9 mouse cellular contexts compared by ENCODE assay signal in genomic region chr7:29364052-29364451, GRCm38 (mm10).
A peak's percentile ranks its signal among the peaks of the same experiment; 100 is the strongest.
DNase-seq lines count a peak whose midpoint lies in the region; ATAC-seq lines count a peak whose summit lies in the region.
"Had no signal": no experiment of that assay in that cellular context is flagged by ENCODE, and none has a peak within 500 bp of the region (broad histone marks: within the 10 kb centered on the region; RNA-seq: fewer than 3 reads in every experiment).

No protein-coding gene starts in this region.

- no peak overlapping the region for H3K27ac ChIP-seq in lung, embryonic 16.5 days (ENCODE audit: low read length)
- no peak overlapping the region for H3K27ac ChIP-seq in midbrain, embryonic 12.5 days (replicated peaks)
- H3K27ac ChIP-seq: liver, embryonic 15.5 days had no signal

- no peaks in the 10 kb centered on the region for H3K4me1 ChIP-seq in lung, embryonic 16.5 days (replicated peaks; ENCODE audit: control insufficient read depth, insufficient read depth, low read length)
- H3K4me1 ChIP-seq in midbrain, embryonic 12.5 days = peaks cover 10% of the 10 kb centered on the region; the same call in 1 of the 2 replicates
- H3K4me1 ChIP-seq: liver, embryonic 15.5 days had no signal

- H3K27me3 ChIP-seq in lung, embryonic 16.5 days (ENCODE audit: control insufficient read depth, insufficient read depth, low read depth, low read length) = no peaks in the 10 kb centered on the region
- no peaks in the 10 kb centered on the region for H3K27me3 ChIP-seq in midbrain, embryonic 12.5 days
- H3K27me3 ChIP-seq: liver, embryonic 15.5 days had no signal

- no peak overlapping the region for H3K9ac ChIP-seq in lung, embryonic 16.5 days (ENCODE audit: low read length)
- no peak overlapping the region for H3K9ac ChIP-seq in midbrain, embryonic 12.5 days (replicated peaks)
- H3K9ac ChIP-seq: liver, embryonic 15.5 days had no signal

- WGBS in lung, embryonic 16.5 days = 21% methylated on average over 4 of the region's 4 CpGs
- 23% methylated on average over 4 of the region's 4 CpGs for WGBS in midbrain, embryonic 12.5 days

- ATAC-seq in lung, embryonic 16.5 days (ENCODE audit: low read depth) = peak; percentile 61
- peak; percentile 32; the same call in 1 of the 2 replicates for ATAC-seq in midbrain, embryonic 12.5 days (ENCODE audit: low FRiP score, low read depth)

- H3K9me3 ChIP-seq in lung, embryonic 16.5 days (ENCODE audit: control insufficient read depth, low read length) = no peaks in the 10 kb centered on the region
- H3K9me3 ChIP-seq in midbrain, embryonic 12.5 days = no peaks in the 10 kb centered on the region
- H3K9me3 ChIP-seq: liver, embryonic 15.5 days had no signal

- DNase-seq in lung, adult 18-20 months = no peak
- peak; percentile 73 for DNase-seq in adrenal gland, postnatal 10 days
- DNase-seq in embryo, embryonic 9.5 days (ENCODE audit: extremely low spot score) = peak; percentile 41
- peak; percentile 57 to 61 for DNase-seq in layer of hippocampus, adult 8-10 months (ENCODE audit: low spot score in 2 of 2)
- DNase-seq in thymus, postnatal 36 days = peak; percentile 24 to 35

- H3K4me2 ChIP-seq in lung, embryonic 16.5 days (ENCODE audit: low read depth, low read length) = no peak overlapping the region
- no peak overlapping the region for H3K4me2 ChIP-seq in midbrain, embryonic 12.5 days (replicated peaks)
- H3K4me2 ChIP-seq: liver, embryonic 15.5 days had no signal

- peaks cover 7% of the 10 kb centered on the region; the same call in 1 of the 2 replicates for H3K36me3 ChIP-seq in lung, embryonic 16.5 days (ENCODE audit: control insufficient read depth, insufficient read depth, low read length)
- peaks cover 4% of the 10 kb centered on the region; the same call in 1 of the 2 replicates for H3K36me3 ChIP-seq in midbrain, embryonic 12.5 days
- H3K36me3 ChIP-seq: liver, embryonic 15.5 days had no signal

- no peak overlapping the region for H3K4me3 ChIP-seq in lung, embryonic 16.5 days (ENCODE audit: low read length)
- no peak overlapping the region for H3K4me3 ChIP-seq in midbrain, embryonic 12.5 days
- H3K4me3 ChIP-seq: erythroblast, embryonic 14.5 days; liver, embryonic 15.5 days had no signal

Comparison
In these comparisons a context has a peak if more than half of its experiments do, and no peak if none do; other contexts are left out.
1. DNase-seq: peak in adrenal gland, postnatal 10 days (single experiment), embryo, embryonic 9.5 days (single experiment), layer of hippocampus, adult 8-10 months (2 of 2) and thymus, postnatal 36 days (2 of 2); none in lung, adult 18-20 months (0 of 2).